Mouse (Mus musculus) heart, adult 9 months (tissue): ENCODE data around the gene Ppp1r12a.

ENCODE experiments used
- DNase-seq, 2 experiments: peaks; one replicate each; pipeline ENCODE4 v3.0.0; 2022; ENCODE audit warnings: low spot score in 2 of 2

The Ppp1r12a gene

GRCm38 (mm10) chr10:108162297-108163020, 466 bp downstream of the Ppp1r12a start:
- peak in 1 of 2 experiments; percentile 46 for DNase-seq

- peak in 1 of 2 experiments; percentile 24 for DNase-seq
These were observed 1.0 kb downstream of the Ppp1r12a start for GRCm38 (mm10) chr10:108163021-108163410.

- no peak for DNase-seq
These were observed 1.5 kb downstream of the Ppp1r12a start for GRCm38 (mm10) chr10:108163451-108163850.

GRCm38 (mm10) chr10:108167823-108168222, 5.8 kb downstream of the Ppp1r12a start:
- peak; percentile 48 to 62 for DNase-seq

- DNase-seq, result no peak
These were observed 8.8 kb downstream of the Ppp1r12a start for GRCm38 (mm10) chr10:108170818-108171217.

- no peak for DNase-seq
These were observed 9.6 kb downstream of the Ppp1r12a start for GRCm38 (mm10) chr10:108171637-108172036.

- DNase-seq, result no peak
These were observed 11.0 kb downstream of the Ppp1r12a start for GRCm38 (mm10) chr10:108172817-108173563.

- DNase-seq, result no peak
These were observed 12.1 kb downstream of the Ppp1r12a start for GRCm38 (mm10) chr10:108174107-108174506.

- no peak for DNase-seq
These were observed 13.9 kb downstream of the Ppp1r12a start for GRCm38 (mm10) chr10:108175885-108176284.

- DNase-seq, result no peak
These were observed 16.4 kb downstream of the Ppp1r12a start for GRCm38 (mm10) chr10:108178285-108178848.

GRCm38 (mm10) chr10:108179404-108179803, 17.4 kb downstream of the Ppp1r12a start:
- DNase-seq, result no peak

GRCm38 (mm10) chr10:108180313-108180712, 18.3 kb downstream of the Ppp1r12a start:
- no peak for DNase-seq

GRCm38 (mm10) chr10:108181893-108182292, 19.9 kb downstream of the Ppp1r12a start:
- no peak for DNase-seq

- DNase-seq, result no peak
These were observed 20.4 kb downstream of the Ppp1r12a start for GRCm38 (mm10) chr10:108182386-108182785.

- no peak for DNase-seq
These were observed 22.8 kb downstream of the Ppp1r12a start for GRCm38 (mm10) chr10:108184763-108185162.

- DNase-seq, result no peak
These were observed 23.3 kb downstream of the Ppp1r12a start for GRCm38 (mm10) chr10:108185265-108185664.

GRCm38 (mm10) chr10:108189303-108189702, 27.3 kb downstream of the Ppp1r12a start:
- DNase-seq, result no peak

GRCm38 (mm10) chr10:108189986-108190385, 28.0 kb downstream of the Ppp1r12a start:
- no peak for DNase-seq

GRCm38 (mm10) chr10:108190626-108191025, 28.6 kb downstream of the Ppp1r12a start:
- no peak for DNase-seq

- peak in 1 of 2 experiments; percentile 58 for DNase-seq
These were observed 29.4 kb downstream of the Ppp1r12a start for GRCm38 (mm10) chr10:108191381-108191787.

GRCm38 (mm10) chr10:108192306-108192705, 30.3 kb downstream of the Ppp1r12a start:
- DNase-seq, result no peak

GRCm38 (mm10) chr10:108196124-108196523, 34.1 kb downstream of the Ppp1r12a start:
- DNase-seq, result no peak

GRCm38 (mm10) chr10:108197498-108197897, 35.5 kb downstream of the Ppp1r12a start:
- DNase-seq, result no peak
